Mouse (Mus musculus): ENCODE measurements at regions not wholly inside any gene's neighbourhood (a gene's known extent, or its start where the extent isn't known, plus 50 kb on each side); places are given as distances from the start of the nearest gene placed in this dataset.

DNA sequence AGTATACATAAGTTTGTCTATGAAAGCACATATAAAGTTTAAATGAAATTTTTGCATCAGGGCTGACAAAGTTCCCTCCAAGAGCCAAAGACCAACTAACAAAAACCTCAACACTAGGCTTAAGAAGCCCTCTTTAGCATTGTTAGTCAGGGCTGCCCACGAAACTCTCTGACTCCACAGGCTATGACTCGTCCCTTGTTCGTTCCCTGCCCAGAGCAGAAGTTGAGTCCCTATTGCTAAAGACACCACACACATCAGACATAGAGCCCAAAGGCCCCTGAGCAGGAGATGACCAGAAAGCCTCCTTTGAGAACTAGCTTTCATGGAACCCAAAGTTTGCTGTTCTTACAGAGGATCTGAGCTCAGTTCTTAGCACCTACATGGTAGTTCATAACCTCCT lies 99.5 kb upstream of the Thbs1 start:
- Histone ChIP-seq H3K4me1 (replicated peaks) (peaks cover 6% of the 10 kb centered on the region), H3K4me3 (no peak overlapping the region), H3K36me3 (no peaks in the 10 kb centered on the region), H3K27me3 (replicated peaks) (no peaks in the 10 kb centered on the region), H3K4me2 (no peak overlapping the region), H3K9ac (no peak overlapping the region), H3K9me3 (replicated peaks) (peaks cover 3% of the 10 kb centered on the region; the same call in 1 of the 2 replicates), H3K27ac (ENCODE audit: poor library complexity, severe bottlenecking) (no peak overlapping the region)
- WGBS = 70% methylated on average over 3 of the region's 3 CpGs
- ATAC-seq (ENCODE audit: insufficient number of reproducible peaks, low FRiP score) = no peak

- Histone ChIP-seq H3K9me3 (replicated peaks) (peaks cover 3% of the 10 kb centered on the region; the same call in 1 of the 2 replicates), H3K4me1 (replicated peaks) (no peaks in the 10 kb centered on the region), H3K4me3 (no peak overlapping the region), H3K36me3 (no peaks in the 10 kb centered on the region), H3K4me2 (no peak overlapping the region), H3K27me3 (replicated peaks) (no peaks in the 10 kb centered on the region), H3K27ac (ENCODE audit: poor library complexity, severe bottlenecking) (no peak overlapping the region), H3K9ac (no peak overlapping the region)
- WGBS = 88% methylated on average over 3 of the region's 3 CpGs
- no peak for ATAC-seq (ENCODE audit: insufficient number of reproducible peaks, low FRiP score)
Measured at GRCm38 (mm10) chr2:118013156-118013555, 98.5 kb upstream of the Thbs1 start.

GRCm38 (mm10) chr2:118015182-118015581 lies 96.5 kb upstream of the Thbs1 start:
- WGBS = 87% methylated on average over 1 of the region's 1 CpGs
- H3K36me3 ChIP-seq = no peaks in the 10 kb centered on the region
- H3K4me2 ChIP-seq = no peak overlapping the region
- H3K9me3 ChIP-seq (replicated peaks) = no peaks in the 10 kb centered on the region
- ATAC-seq (ENCODE audit: insufficient number of reproducible peaks, low FRiP score) = no peak
- no peak overlapping the region for H3K4me3 ChIP-seq
- H3K9ac ChIP-seq = no peak overlapping the region
- no peaks in the 10 kb centered on the region for H3K4me1 ChIP-seq (replicated peaks)
- no peaks in the 10 kb centered on the region for H3K27me3 ChIP-seq (replicated peaks)
- H3K27ac ChIP-seq (ENCODE audit: poor library complexity, severe bottlenecking) = no peak overlapping the region

DNA sequence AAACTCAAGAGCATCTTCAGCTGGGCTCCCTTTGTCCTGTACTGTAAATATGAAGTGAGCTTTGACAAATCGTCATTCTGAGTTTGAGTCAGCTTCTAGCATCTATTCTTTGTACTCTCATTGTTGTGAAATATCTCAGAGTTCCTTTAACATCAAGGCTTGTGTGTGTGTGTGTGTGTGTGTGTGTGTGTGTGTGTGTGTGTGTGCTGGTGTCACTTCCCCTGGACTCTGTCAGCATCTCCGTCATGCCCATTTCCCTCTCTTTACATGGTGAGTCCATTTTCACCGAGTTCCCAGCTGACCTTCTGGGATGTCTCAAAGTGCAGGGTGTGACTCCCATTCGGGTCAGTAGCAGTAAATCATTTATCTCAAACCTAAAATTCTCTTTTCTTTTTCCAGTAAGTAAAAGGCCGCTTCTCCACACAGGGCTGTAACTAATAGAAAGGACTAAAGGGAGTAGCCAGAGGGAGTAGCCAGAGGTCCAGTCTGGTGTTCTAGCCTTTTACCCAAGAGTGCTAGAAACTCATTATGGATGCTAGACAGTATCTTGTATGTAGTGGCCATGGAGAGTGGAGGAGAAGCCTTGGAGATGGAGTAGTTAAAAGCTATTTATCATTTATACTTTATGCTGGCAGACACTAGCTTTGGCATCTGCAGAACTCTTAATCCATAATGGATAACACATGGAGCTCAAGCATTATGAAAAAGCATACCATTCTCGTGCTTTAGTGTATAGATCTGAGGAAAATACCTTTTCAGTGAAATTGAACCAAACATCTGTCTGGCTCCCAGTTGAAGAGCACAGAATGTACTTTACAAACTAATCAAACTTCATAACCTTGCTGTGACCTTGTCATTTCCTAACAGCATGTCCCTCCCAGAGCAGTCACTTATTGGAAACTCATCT lies 85.6 kb upstream of the Thbs1 start:
- Histone ChIP-seq H3K4me3 (no peak overlapping the region), H3K4me1 (replicated peaks) (no peaks in the 10 kb centered on the region), H3K4me2 (no peak overlapping the region), H3K36me3 (no peaks in the 10 kb centered on the region), H3K9me3 (replicated peaks) (no peaks in the 10 kb centered on the region), H3K9ac (no peak overlapping the region), H3K27ac (ENCODE audit: poor library complexity, severe bottlenecking) (no peak overlapping the region), H3K27me3 (replicated peaks) (no peaks in the 10 kb centered on the region)
- ATAC-seq (ENCODE audit: insufficient number of reproducible peaks, low FRiP score) = no peak
- 71% methylated on average over 6 of the region's 6 CpGs for WGBS

GRCm38 (mm10) chr2:118028881-118029280 lies 82.8 kb upstream of the Thbs1 start:
- Histone ChIP-seq H3K9ac (no peak overlapping the region), H3K9me3 (replicated peaks) (no peaks in the 10 kb centered on the region), H3K4me1 (replicated peaks) (no peaks in the 10 kb centered on the region), H3K36me3 (no peaks in the 10 kb centered on the region), H3K4me2 (no peak overlapping the region), H3K4me3 (no peak overlapping the region), H3K27me3 (replicated peaks) (no peaks in the 10 kb centered on the region), H3K27ac (ENCODE audit: poor library complexity, severe bottlenecking) (no peak overlapping the region)
- ATAC-seq (ENCODE audit: insufficient number of reproducible peaks, low FRiP score) = no peak
- 58% methylated on average over 1 of the region's 1 CpGs for WGBS

DNA sequence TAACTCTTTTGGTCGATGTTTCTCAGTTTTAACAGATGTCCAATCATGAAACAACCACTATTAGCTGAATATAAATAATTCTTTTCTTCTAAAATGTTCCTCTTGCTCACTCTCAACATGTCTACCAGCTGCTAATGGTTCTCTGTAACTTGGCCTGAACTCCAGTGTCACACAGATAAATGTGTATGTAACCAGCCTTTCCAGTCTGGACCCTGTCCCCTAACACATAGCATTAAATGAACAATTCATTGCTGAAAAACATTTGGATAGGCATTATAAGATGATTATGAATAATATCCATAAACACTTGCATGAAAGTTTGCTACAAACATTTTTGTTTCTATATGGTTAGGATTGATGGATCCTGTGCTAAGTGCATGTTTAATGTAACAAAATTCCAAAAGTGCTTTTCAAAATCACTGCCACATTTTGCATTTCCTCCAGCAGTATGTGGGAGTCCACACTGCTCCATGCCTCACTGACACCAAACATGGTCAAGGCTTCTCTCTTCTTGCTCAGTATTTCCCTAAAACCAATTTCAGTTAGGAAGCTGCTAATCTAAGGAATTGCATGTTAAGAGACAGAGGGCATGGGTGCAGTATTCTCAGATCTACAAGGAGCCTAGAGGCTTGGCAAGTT lies 82.1 kb upstream of the Thbs1 start:
- Histone ChIP-seq H3K36me3 (no peaks in the 10 kb centered on the region), H3K27ac (ENCODE audit: poor library complexity, severe bottlenecking) (no peak overlapping the region), H3K27me3 (replicated peaks) (no peaks in the 10 kb centered on the region), H3K4me3 (no peak overlapping the region), H3K9ac (no peak overlapping the region), H3K9me3 (replicated peaks) (no peaks in the 10 kb centered on the region), H3K4me1 (replicated peaks) (no peaks in the 10 kb centered on the region), H3K4me2 (no peak overlapping the region)
- 62% methylated on average over 1 of the region's 1 CpGs for WGBS
- no peak for ATAC-seq (ENCODE audit: insufficient number of reproducible peaks, low FRiP score)

DNA sequence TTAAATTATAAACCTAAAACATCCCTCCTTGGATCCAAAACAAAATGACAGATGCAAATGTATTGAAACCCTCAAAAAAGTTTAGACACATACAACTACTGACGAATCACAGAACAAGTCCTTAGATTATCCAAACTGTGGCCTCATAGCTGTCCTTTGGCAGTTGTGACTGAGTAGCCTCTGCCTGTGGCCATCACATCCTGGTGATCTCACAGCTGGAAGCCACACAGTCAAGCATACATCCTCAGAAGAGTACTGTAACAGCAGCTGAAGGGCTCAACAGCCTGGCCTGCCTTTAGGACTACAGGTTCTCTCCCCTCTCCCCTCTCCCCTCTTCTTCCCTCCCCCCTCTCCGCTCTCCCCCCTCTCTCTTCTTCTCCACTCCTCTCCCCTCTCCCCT lies 80.0 kb upstream of the Thbs1 start:
- H3K4me2 ChIP-seq = no peak overlapping the region
- 79% methylated on average over 2 of the region's 2 CpGs for WGBS
- H3K27ac ChIP-seq (ENCODE audit: poor library complexity, severe bottlenecking) = no peak overlapping the region
- no peaks in the 10 kb centered on the region for H3K4me1 ChIP-seq (replicated peaks)
- H3K9me3 ChIP-seq (replicated peaks) = no peaks in the 10 kb centered on the region
- H3K27me3 ChIP-seq (replicated peaks) = no peaks in the 10 kb centered on the region
- no peaks in the 10 kb centered on the region for H3K36me3 ChIP-seq
- no peak for ATAC-seq (ENCODE audit: insufficient number of reproducible peaks, low FRiP score)
- H3K4me3 ChIP-seq = no peak overlapping the region
- no peak overlapping the region for H3K9ac ChIP-seq

DNA sequence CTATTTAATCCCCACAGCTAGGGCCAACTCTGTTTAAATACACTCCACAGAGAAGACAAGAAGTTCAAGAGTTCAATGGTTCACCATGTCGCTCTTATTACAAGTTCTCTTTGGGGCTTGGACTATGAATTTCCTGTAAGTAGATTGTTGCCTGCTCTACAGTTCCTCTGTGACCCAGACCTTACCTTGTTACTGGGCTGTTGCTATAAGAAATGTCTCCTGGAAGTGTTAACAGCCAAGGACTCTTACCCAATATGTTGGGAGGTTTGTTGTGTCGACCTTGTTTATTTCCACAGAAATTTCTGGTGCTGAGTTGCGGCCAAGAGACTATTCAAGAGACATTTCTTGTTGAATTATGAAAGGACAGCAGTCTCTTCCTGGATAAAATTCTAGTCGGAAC lies 78.3 kb upstream of the Thbs1 start:
- Histone ChIP-seq H3K4me1 (replicated peaks) (no peaks in the 10 kb centered on the region; the same call in 1 of the 2 replicates), H3K4me3 (no peak overlapping the region), H3K36me3 (no peaks in the 10 kb centered on the region), H3K9ac (no peak overlapping the region), H3K27ac (ENCODE audit: poor library complexity, severe bottlenecking) (no peak overlapping the region), H3K27me3 (replicated peaks) (no peaks in the 10 kb centered on the region), H3K4me2 (no peak overlapping the region), H3K9me3 (replicated peaks) (no peaks in the 10 kb centered on the region)
- 80% methylated on average over 4 of the region's 4 CpGs for WGBS
- ATAC-seq (ENCODE audit: insufficient number of reproducible peaks, low FRiP score) = no peak

GRCm38 (mm10) chr2:118034026-118034425 lies 77.7 kb upstream of the Thbs1 start:
- H3K4me2 ChIP-seq = no peak overlapping the region

GRCm38 (mm10) chr2:118035333-118035732 lies 76.3 kb upstream of the Thbs1 start:
- Histone ChIP-seq H3K4me3 (no peak overlapping the region), H3K9ac (no peak overlapping the region), H3K4me2 (no peak overlapping the region), H3K4me1 (replicated peaks) (peaks cover 15% of the 10 kb centered on the region), H3K36me3 (no peaks in the 10 kb centered on the region), H3K9me3 (replicated peaks) (no peaks in the 10 kb centered on the region), H3K27ac (ENCODE audit: poor library complexity, severe bottlenecking) (no peak overlapping the region), H3K27me3 (replicated peaks) (no peaks in the 10 kb centered on the region)
- WGBS = 90% methylated on average over 1 of the region's 1 CpGs
- no peak for ATAC-seq (ENCODE audit: insufficient number of reproducible peaks, low FRiP score)

More at GRCm38 (mm10) chr2:118034026-118034425, 77.7 kb upstream of the Thbs1 start:
- WGBS = 74% methylated on average over 3 of the region's 3 CpGs
- ATAC-seq (ENCODE audit: insufficient number of reproducible peaks, low FRiP score) = no peak
- H3K4me1 ChIP-seq (replicated peaks) = peaks cover 6% of the 10 kb centered on the region
- no peaks in the 10 kb centered on the region for H3K9me3 ChIP-seq (replicated peaks)
- H3K27me3 ChIP-seq (replicated peaks) = no peaks in the 10 kb centered on the region
- no peak overlapping the region for H3K27ac ChIP-seq (ENCODE audit: poor library complexity, severe bottlenecking)
- no peak overlapping the region for H3K9ac ChIP-seq
- no peaks in the 10 kb centered on the region for H3K36me3 ChIP-seq
- no peak overlapping the region for H3K4me3 ChIP-seq

DNA sequence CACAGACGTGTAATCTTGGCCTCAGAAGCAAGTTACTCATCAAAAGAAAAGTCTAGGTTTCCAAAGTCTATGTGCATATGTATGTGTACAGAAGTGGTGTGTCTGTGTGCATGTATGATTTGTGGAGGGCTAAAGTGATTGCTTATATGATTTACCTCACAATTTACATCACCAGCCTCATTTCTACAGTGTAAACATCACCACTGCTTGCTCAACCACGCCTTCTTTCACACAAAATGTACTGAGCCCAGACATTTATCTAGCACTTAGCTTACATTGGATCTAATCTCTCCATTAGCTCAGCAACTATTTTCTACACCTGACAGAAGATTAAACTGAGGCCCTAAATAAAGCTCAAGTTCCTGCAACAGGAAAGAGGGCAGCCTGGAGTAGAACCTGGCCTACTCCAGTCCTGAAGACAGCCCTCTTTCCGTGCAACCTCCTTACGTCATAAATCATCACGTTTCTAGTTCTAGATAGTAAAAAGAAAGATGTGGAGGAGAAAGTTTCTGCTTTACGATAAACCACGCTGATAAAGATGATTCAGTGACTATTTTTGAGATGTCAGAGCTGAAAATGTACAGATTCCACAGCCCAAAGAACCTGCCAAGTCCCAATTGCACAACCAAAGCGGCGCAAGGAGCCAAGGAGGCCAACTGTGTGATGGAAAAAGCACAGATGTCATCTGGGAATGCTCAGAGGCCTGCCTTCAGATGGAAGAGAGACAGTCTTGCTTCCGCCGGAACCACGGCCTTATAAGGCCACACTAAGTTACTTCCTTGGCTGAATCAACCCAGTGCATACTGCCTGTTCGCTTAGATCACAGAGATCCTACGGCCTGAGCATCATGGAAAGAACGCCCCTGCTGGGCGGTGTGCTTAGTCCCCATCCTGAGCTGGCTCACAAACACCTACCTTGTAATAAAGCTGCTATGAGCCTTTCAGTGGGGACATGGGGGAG lies 72.5 kb upstream of the Thbs1 start:
- H3K4me1 ChIP-seq (replicated peaks) = peaks cover 21% of the 10 kb centered on the region
- no peaks in the 10 kb centered on the region for H3K36me3 ChIP-seq
- H3K27me3 ChIP-seq (replicated peaks) = no peaks in the 10 kb centered on the region
- no peak overlapping the region for H3K4me3 ChIP-seq
- no peak overlapping the region for H3K4me2 ChIP-seq
- no peaks in the 10 kb centered on the region for H3K9me3 ChIP-seq (replicated peaks)
- peak; percentile 75 for ATAC-seq (ENCODE audit: insufficient number of reproducible peaks, low FRiP score)
- WGBS = 54% methylated on average over 16 of the region's 16 CpGs
- no peak overlapping the region for H3K9ac ChIP-seq
- H3K27ac ChIP-seq (ENCODE audit: poor library complexity, severe bottlenecking) = peak overlapping the region; percentile 35; the same call in 1 of the 2 replicates

All from heart, embryonic 12.5 days (tissue).